Mouse (Mus musculus) kidney, postnatal 14 days (tissue): ENCODE measurements around the gene Phldb3.

Experiments used
- DNase-seq: peaks from one replicate; pipeline ENCODE4 v3.0.0; 2022; ENCODE audit warnings: mixed read lengths

The Phldb3 gene

GRCm38 (mm10) chr7:24637046-24637445 is 26.5 kb downstream of the Phldb3 start:
- DNase-seq: no peak

GRCm38 (mm10) chr7:24638026-24638856 is 27.7 kb downstream of the Phldb3 start:
- DNase-seq: peak; percentile 34

- no peak for DNase-seq
Measured at GRCm38 (mm10) chr7:24640450-24640849, 29.9 kb downstream of the Phldb3 start.

GRCm38 (mm10) chr7:24642491-24642890 is 31.9 kb downstream of the Phldb3 start:
- peak; percentile 65 for DNase-seq

- DNase-seq: no peak
Measured at GRCm38 (mm10) chr7:24644492-24644891, 33.9 kb downstream of the Phldb3 start.

GRCm38 (mm10) chr7:24644996-24645395 is 34.4 kb downstream of the Phldb3 start:
- DNase-seq: no peak

- no peak for DNase-seq
Measured at GRCm38 (mm10) chr7:24646486-24646885, 35.9 kb downstream of the Phldb3 start.

GRCm38 (mm10) chr7:24653681-24654080 is 43.1 kb downstream of the Phldb3 start:
- DNase-seq: peak; percentile 76

GRCm38 (mm10) chr7:24659737-24660357 is 49.3 kb downstream of the Phldb3 start:
- DNase-seq: no peak

GRCm38 (mm10) chr7:24661118-24661904 is 50.7 kb downstream of the Phldb3 start:
- no peak for DNase-seq

GRCm38 (mm10) chr7:24662575-24662974 is 52.0 kb downstream of the Phldb3 start:
- DNase-seq: peak; percentile 70

GRCm38 (mm10) chr7:24664301-24664700 is 53.7 kb downstream of the Phldb3 start:
- DNase-seq: no peak

DNA sequence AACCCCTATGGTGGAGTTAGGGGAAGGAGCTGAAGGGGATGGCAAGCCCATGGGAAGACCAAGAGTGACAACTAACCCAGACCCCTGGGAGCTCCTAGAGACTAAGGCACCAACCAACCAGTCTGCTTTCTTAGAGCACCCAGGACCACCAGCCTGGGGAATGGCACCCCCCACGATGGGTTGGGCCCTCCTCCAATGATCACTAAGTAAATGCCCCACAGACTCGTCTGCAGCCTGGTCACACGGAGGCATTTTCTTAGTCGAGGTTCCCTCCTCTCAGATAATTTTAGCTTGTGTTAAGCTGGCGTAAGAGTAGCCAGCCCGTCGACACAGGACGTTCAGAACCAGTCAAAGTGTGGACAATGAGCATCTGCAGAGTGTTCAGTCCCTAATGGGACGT is 54.4 kb downstream of the Phldb3 start:
- no peak for DNase-seq

GRCm38 (mm10) chr7:24671944-24672439 is 61.4 kb downstream of the Phldb3 start:
- no peak for DNase-seq

GRCm38 (mm10) chr7:24676575-24676974 is 66.0 kb downstream of the Phldb3 start, which contains the start of gene Tex101:
Gene Tex101, minus strand, starts transcription at chr7:24676675.
- no peak for DNase-seq
